Mouse (Mus musculus): Measurements from ENCODE around the gene Olfr450.

Olfr450 gene

DNA sequence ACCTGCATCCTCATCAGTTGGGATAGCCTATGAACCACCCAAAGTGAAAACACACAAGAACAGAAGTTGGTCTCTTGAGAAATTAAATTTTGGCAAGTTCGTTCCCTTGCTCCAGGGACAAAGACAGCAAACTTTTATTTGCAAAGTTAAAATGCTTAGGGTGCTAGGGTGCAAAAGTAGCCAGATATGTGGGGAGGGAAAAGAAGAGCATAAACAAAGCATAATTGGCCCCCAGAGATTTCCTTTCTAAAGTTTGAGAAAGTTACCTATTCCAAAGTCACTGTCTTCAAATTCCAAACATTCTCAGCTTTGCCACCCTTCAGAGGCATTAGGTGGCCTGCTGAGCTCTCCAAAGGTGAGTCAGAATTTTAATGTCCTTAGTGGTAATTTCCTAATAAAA is at the start of gene Olfr450:
Gene Olfr450 (plus strand): TSS at position 301 of the 400 bp plus-strand sequence.
- DNase-seq = no peak

DNA sequence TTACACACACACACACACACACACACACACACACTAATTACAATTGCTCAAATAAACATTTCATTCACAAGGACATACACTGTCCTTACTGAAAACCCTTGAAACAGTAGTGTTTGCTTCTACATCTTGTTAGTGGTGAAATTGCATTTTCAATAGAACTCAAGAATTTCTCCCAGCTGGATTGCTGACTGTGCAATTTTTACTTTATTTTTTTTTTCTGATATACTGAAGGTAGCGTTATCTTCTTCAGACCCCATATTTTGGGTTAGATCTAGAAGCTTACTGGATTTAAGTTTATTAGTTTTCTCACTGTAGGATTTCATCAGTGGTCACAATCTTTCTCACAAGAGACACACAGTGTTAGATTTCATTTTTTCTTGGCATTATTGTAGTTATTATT is 34.7 kb upstream of the Olfr450 start:
- DNase-seq = no peak

DNA sequence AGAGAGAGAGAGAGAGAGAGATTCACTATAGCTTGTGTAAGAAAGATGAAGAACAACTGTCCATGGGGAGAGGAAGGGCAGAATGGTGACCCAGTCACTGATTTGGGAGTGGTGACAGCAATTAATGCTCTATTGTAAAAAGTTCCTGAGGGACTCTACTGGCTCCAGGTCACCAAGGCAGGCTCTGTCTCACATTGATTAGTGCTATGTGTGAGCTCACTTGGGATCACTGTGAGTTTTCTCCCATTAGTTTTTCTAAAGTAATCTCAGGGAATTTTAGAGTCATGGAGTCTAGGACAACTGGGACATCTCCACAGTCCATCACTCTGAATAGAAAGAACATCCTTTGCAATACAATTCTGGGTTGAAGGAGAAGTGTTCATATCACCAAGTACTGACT is 26.9 kb upstream of the Olfr450 start, which contains the start of gene Olfr452:
Gene Olfr452 (plus strand): TSS at position 301 of the 400 bp plus-strand sequence.
- no peak for DNase-seq

DNA sequence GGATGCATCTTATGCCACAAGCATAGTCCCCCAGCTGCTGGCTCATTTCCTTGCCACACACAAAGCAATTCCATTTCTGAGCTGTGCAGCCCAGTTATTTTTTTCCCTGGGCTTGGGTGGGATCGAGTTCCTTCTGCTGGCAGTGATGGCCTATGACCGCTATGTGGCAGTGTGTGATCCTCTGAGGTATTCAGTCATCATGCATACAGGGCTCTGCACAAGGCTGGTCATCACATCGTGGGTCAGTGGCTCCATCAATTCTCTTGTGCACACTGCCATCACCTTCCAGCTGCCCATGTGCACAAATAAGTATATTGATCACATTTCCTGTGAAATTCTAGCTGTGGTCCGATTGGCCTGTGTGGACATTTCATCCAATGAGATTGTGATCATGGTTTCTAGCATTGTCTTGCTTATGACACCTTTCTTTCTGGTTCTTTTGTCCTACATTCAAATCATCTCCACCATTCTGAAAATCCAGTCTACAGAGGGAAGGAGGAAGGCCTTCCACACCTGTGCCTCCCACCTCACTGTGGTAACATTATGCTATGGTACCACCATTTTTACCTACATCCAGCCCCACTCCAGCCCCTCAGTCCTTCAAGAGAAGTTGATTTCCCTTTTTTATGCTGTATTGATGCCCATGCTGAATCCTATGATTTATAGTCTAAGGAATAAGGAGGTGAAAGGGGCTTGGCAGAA is 21.3 kb upstream of the Olfr450 start:
- DNase-seq = no peak

- DNase-seq = no peak
Observed at GRCm38 (mm10) chr6:42790949-42791556, 20.7 kb upstream of the Olfr450 start.

DNA sequence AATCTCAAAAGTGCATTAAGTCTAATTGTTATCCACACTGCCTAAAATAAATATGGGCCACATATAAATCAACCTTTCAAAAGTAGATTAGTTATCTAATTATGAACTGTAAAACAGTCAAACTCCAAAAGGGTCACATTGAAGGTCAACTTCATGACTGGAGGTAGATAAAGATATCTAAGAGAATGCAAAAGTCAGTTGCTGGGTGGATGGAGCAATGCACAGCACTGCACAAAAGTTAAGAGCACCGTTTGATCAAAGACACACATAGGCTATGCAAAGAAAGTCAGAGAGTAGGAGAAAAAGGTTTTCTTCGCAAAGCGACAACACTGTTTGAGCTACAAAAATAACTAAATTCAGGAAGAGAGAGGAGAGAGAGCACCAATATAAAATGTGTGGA is 16.8 kb upstream of the Olfr450 start:
- DNase-seq = no peak

DNA sequence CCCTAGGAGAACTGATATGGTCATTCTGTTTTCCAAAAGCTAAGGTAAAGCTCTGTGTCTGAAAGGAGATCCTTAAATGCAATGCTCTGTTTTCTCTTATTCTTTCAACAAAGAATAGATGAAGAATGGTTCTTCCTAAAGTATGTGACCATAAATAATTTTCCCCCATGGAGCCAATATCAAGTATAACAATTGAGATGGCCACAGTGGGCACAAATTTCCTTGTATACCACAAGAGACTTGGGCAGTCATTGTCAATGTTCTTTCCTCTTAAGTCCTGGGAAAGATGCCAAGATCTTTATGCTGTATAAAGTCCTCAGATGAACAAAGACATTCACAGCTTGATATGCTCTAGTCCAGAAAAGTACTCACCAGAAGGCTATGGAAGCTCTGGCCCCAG is 22.3 kb downstream of the Olfr450 start, which contains the start of gene Olfr449:
Gene Olfr449 (plus strand): TSS at position 301 of the 400 bp plus-strand sequence.
- no peak for DNase-seq

- DNase-seq = peak; percentile 6
Observed at GRCm38 (mm10) chr6:42860222-42860819, 48.6 kb downstream of the Olfr450 start.
